Mouse (Mus musculus) spleen, postnatal 10 days (tissue): ENCODE measurements around the gene Zfp985.
"Not testable (repeated sequence)": the region's sequence is repeated elsewhere in the genome, so short reads cannot be mapped to it uniquely, and the experiment has no call there.

Experiments
- DNase-seq, 2 experiments: peaks; one replicate each; pipeline ENCODE4 v3.0.0; 2021 to 2022; ENCODE audit warnings: low spot score in 2 of 2

The Zfp985 gene

GRCm38 (mm10) chr4:147603806-147604205, 50.7 kb downstream of the Zfp985 start:
- no peak for DNase-seq

GRCm38 (mm10) chr4:147605521-147605920, 52.4 kb downstream of the Zfp985 start:
- DNase-seq: no peak

- not testable (repeated sequence) for DNase-seq
Observed at GRCm38 (mm10) chr4:147606511-147606910, 53.4 kb downstream of the Zfp985 start.

GRCm38 (mm10) chr4:147633818-147634262, 80.8 kb downstream of the Zfp985 start:
- not testable (repeated sequence) for DNase-seq
